In genomic region chr19:8569453-8569863, GRCm38 (mm10) we compare ENCODE assay signal across 10 mouse cellular contexts. TPM values are rescaled to one million over a fixed set of nuclear protein-coding genes. Genes with fewer than 3 reads are reported as not detected.
DNase-seq lines count a peak whose midpoint lies in the region; ATAC-seq and TF ChIP-seq lines count a peak whose summit lies in the region.
"Had no signal": no experiment of that assay in that cellular context is flagged by ENCODE, and none has a peak within 500 bp of the region (broad histone marks: within the 10 kb centered on the region; RNA-seq: fewer than 3 reads in every experiment).

No protein-coding gene starts in this region.

- no peaks in the 10 kb centered on the region for H3K9me3 ChIP-seq in ES-Bruce4 (replicated peaks; ENCODE audit: control insufficient read depth, insufficient read depth, low read length, poor library complexity, severe bottlenecking)
- H3K9me3 ChIP-seq in forebrain, embryonic 11.5 days (ENCODE audit: control insufficient read depth, low read length): no peaks in the 10 kb centered on the region
- H3K9me3 ChIP-seq in intestine, embryonic 14.5 days (ENCODE audit: control insufficient read depth, low read length): no peaks in the 10 kb centered on the region
- no peaks in the 10 kb centered on the region for H3K9me3 ChIP-seq in liver, embryonic 14.5 days (ENCODE audit: control insufficient read depth, low read length)

- peak overlapping the region; percentile 36 for H3K4me2 ChIP-seq in forebrain, embryonic 11.5 days (ENCODE audit: low read depth, low read length, severe bottlenecking)
- H3K4me2 ChIP-seq in intestine, embryonic 14.5 days (ENCODE audit: low read length): peak overlapping the region; percentile 42
- peak overlapping the region; percentile 13; the same call in 1 of the 2 replicates for H3K4me2 ChIP-seq in liver, embryonic 14.5 days (ENCODE audit: low read depth)

- peak overlapping the region; percentile 36; the same call in 1 of the 2 replicates for H3K4me3 ChIP-seq in ES-Bruce4 (ENCODE audit: low read depth, low read length)
- 0 out of 2 replicates have a peak overlapping the region, but pooled peaks have one; percentile 4 for H3K4me3 ChIP-seq in forebrain, embryonic 11.5 days (ENCODE audit: low read depth, low read length)
- peak overlapping the region; percentile 13 for H3K4me3 ChIP-seq in intestine, embryonic 14.5 days (ENCODE audit: low read depth, low read length)
- no peak overlapping the region for H3K4me3 ChIP-seq in liver, embryonic 14.5 days (ENCODE audit: insufficient read depth in 1 of 2, low read depth in 2 of 2, low read length in 2 of 2)

- 0 out of 2 replicates have a peak, but pooled peaks have one; percentile 44 for ATAC-seq in forebrain, embryonic 11.5 days (replicated peaks; ENCODE audit: low FRiP score)
- no peak for ATAC-seq in intestine, embryonic 14.5 days (replicated peaks; ENCODE audit: low FRiP score, low TSS enrichment, low read depth)
- no peak for ATAC-seq in liver, embryonic 14.5 days (ENCODE audit: insufficient read depth)

- peak; percentile 61 to 66 for DNase-seq in cerebellum, postnatal 14 days
- DNase-seq in cerebellum, adult 8-10 months: no peak
- DNase-seq in forebrain, embryonic 11.5 days (ENCODE audit: low spot score): peak; percentile 68
- DNase-seq in intestine, embryonic 14.5 days (ENCODE audit: low spot score): peak; percentile 64
- DNase-seq in liver, embryonic 14.5 days (ENCODE audit: low read depth in 3 of 3, low spot score in 3 of 3): no peak
- peak; percentile 44 for DNase-seq in right cerebral cortex, postnatal 14 days
- DNase-seq in gastrocnemius, adult 18-20 months (ENCODE audit: low spot score): no peak

- no peak overlapping the region for H3K9ac ChIP-seq in ES-Bruce4 (ENCODE audit: low read depth, poor library complexity, severe bottlenecking)
- peak overlapping the region; percentile 24; the same call in 1 of the 2 replicates for H3K9ac ChIP-seq in forebrain, embryonic 11.5 days (ENCODE audit: low read length)
- 0 out of 2 replicates have a peak overlapping the region, but pooled peaks have one; percentile 13 for H3K9ac ChIP-seq in intestine, embryonic 14.5 days (ENCODE audit: low read length)
- no peak overlapping the region for H3K9ac ChIP-seq in liver, embryonic 14.5 days (replicated peaks)

- TF ChIP-seq CTCF in ES-Bruce4 (IDR thresholded peaks at IDR 0.05; ENCODE audit: low read depth, low read length): peak; percentile 56
- peak; percentile 56 for TF ChIP-seq CTCF in liver, embryonic 14.5 days (IDR thresholded peaks at IDR 0.05; ENCODE audit: low read depth)

- no peaks in the 10 kb centered on the region for H3K4me1 ChIP-seq in ES-Bruce4 (ENCODE audit: control insufficient read depth, insufficient read depth, low read length)
- no peaks in the 10 kb centered on the region for H3K4me1 ChIP-seq in forebrain, embryonic 11.5 days (replicated peaks; ENCODE audit: control insufficient read depth, insufficient read depth, low read length)
- H3K4me1 ChIP-seq in intestine, embryonic 14.5 days (replicated peaks; ENCODE audit: control insufficient read depth, insufficient read depth, low read length): no peaks in the 10 kb centered on the region
- peaks cover 0 to 3% of the 10 kb centered on the region in 2 experiments; a peak in 1 of 4 replicates for H3K4me1 ChIP-seq in liver, embryonic 14.5 days (replicated peaks; ENCODE audit: control insufficient read depth in 2 of 2, insufficient read depth in 2 of 2, low read length in 1 of 2)

- no peak overlapping the region for H3K27ac ChIP-seq in ES-Bruce4 (ENCODE audit: insufficient read depth, low read length)
- H3K27ac ChIP-seq in forebrain, embryonic 11.5 days (ENCODE audit: low read depth, low read length): no peak overlapping the region
- H3K27ac ChIP-seq in intestine, embryonic 14.5 days (ENCODE audit: low read depth): no peak overlapping the region
- no peak overlapping the region for H3K27ac ChIP-seq in liver, embryonic 14.5 days

- TF ChIP-seq EP300 in ES-Bruce4 (IDR thresholded peaks at IDR 0.05; ENCODE audit: insufficient read depth, low read depth, low read length): no peak
- TF ChIP-seq EP300 in liver, embryonic 14.5 days (IDR thresholded peaks at IDR 0.05; ENCODE audit: low read depth): no peak

- no peak for TF ChIP-seq POLR2A in ES-Bruce4 (IDR thresholded peaks at IDR 0.05; ENCODE audit: insufficient read depth, low read length)

- 6% methylated on average over 14 of the region's 14 CpGs for WGBS in forebrain, embryonic 11.5 days
- 8% methylated on average over 14 of the region's 14 CpGs for WGBS in intestine, embryonic 14.5 days
- WGBS in liver, embryonic 14.5 days (ENCODE audit: insufficient replicate concordance): 12% methylated on average over 14 of the region's 14 CpGs

- no peaks in the 10 kb centered on the region for H3K36me3 ChIP-seq in ES-Bruce4 (ENCODE audit: control insufficient read depth, insufficient read depth, low read length, poor library complexity, severe bottlenecking)
- H3K36me3 ChIP-seq in forebrain, embryonic 11.5 days (ENCODE audit: control insufficient read depth, insufficient read depth, low read length): no peaks in the 10 kb centered on the region
- no peaks in the 10 kb centered on the region for H3K36me3 ChIP-seq in intestine, embryonic 14.5 days (ENCODE audit: control insufficient read depth, insufficient read depth, low read length)
- H3K36me3 ChIP-seq in liver, embryonic 14.5 days (replicated peaks; ENCODE audit: control insufficient read depth, insufficient read depth, low read depth): no peaks in the 10 kb centered on the region

- no peaks in the 10 kb centered on the region for H3K27me3 ChIP-seq in ES-Bruce4 (ENCODE audit: control insufficient read depth, insufficient read depth, low read length, poor library complexity, severe bottlenecking)
- H3K27me3 ChIP-seq in forebrain, embryonic 11.5 days (ENCODE audit: control insufficient read depth, insufficient read depth, low read length): no peaks in the 10 kb centered on the region
- H3K27me3 ChIP-seq in intestine, embryonic 14.5 days (replicated peaks; ENCODE audit: control insufficient read depth, insufficient read depth, low read length): no peaks in the 10 kb centered on the region
- H3K27me3 ChIP-seq in liver, embryonic 14.5 days (ENCODE audit: control insufficient read depth, insufficient read depth, low read length): no peaks in the 10 kb centered on the region

RNA-seq across cellular contexts. Expression of gene Slc22a8, which starts 21.6 kb away (rescaled TPM):
- not detected in 2 replicates for polyA plus RNA-seq in ES-Bruce4 (2011; ENCODE audit: insufficient read depth, insufficient read length, low read depth, missing spikeins)
- polyA plus RNA-seq in forebrain, embryonic 11.5 days (2014; fragmentation: Nextera tagmentation; extraction: Ambion mirVana): 0.16 and 0.41 TPM in 2 replicates
- polyA plus RNA-seq in intestine, embryonic 14.5 days (2014; fragmentation: Nextera tagmentation; extraction: Ambion mirVana): 0.05 TPM in 2 replicates
- polyA plus RNA-seq in liver, embryonic 14.5 days (2012; rRNA removed): 1.5 TPM in 2 replicates
- polyA plus RNA-seq in liver, embryonic 14.5 days (2014; fragmentation: Nextera tagmentation; extraction: Ambion mirVana): 1.6 and 2.9 TPM in 2 replicates
- total RNA-seq in gastrocnemius, adult 18-20 months (2021): not detected
- total RNA-seq: heart, adult 18-20 months had no signal
- polyA plus RNA-seq: C2C12 had no signal

RNA-seq across cellular contexts. Expression of gene Slc22a6, which starts 48.4 kb away (rescaled TPM):
- not detected in 2 replicates for polyA plus RNA-seq in ES-Bruce4 (2011; ENCODE audit: insufficient read depth, insufficient read length, low read depth, missing spikeins)
- 0.13 and 0.36 TPM in 2 replicates for polyA plus RNA-seq in forebrain, embryonic 11.5 days (2014; fragmentation: Nextera tagmentation; extraction: Ambion mirVana)
- polyA plus RNA-seq in intestine, embryonic 14.5 days (2014; fragmentation: Nextera tagmentation; extraction: Ambion mirVana): not detected in 2 replicates
- 0.01 TPM in 1 of 2 replicates, not detected in the other for polyA plus RNA-seq in liver, embryonic 14.5 days (2012; rRNA removed)
- not detected in 2 replicates for polyA plus RNA-seq in liver, embryonic 14.5 days (2014; fragmentation: Nextera tagmentation; extraction: Ambion mirVana)
- total RNA-seq in gastrocnemius, adult 18-20 months (2021): not detected
- total RNA-seq: heart, adult 18-20 months had no signal
- polyA plus RNA-seq: C2C12 had no signal

Comparison
In these comparisons a context has a peak if more than half of its experiments do, and no peak if none do; other contexts are left out.
1. DNase-seq: peak in cerebellum, postnatal 14 days (2 of 2), forebrain, embryonic 11.5 days (single experiment), intestine, embryonic 14.5 days (single experiment) and right cerebral cortex, postnatal 14 days (single experiment); none in cerebellum, adult 8-10 months (single experiment), liver, embryonic 14.5 days (0 of 3) and gastrocnemius, adult 18-20 months (single experiment).
2. H3K4me3 ChIP-seq: peak in ES-Bruce4 (single experiment), forebrain, embryonic 11.5 days (single experiment) and intestine, embryonic 14.5 days (single experiment); none in liver, embryonic 14.5 days (0 of 2).
3. H3K9ac ChIP-seq: peak in forebrain, embryonic 11.5 days (single experiment) and intestine, embryonic 14.5 days (single experiment); none in ES-Bruce4 (single experiment) and liver, embryonic 14.5 days (single experiment).
4. Peak in every context shown above with its lines, with median percentiles within 50 percentile points of each other: H3K4me2 ChIP-seq.